Mouse (Mus musculus) megakaryocyte progenitor cell, adult 5-6 weeks (primary cell): ENCODE measurements around the gene Isy1. TPM values are rescaled to one million over a fixed set of nuclear protein-coding genes. Genes with fewer than 3 reads are reported as not detected.

ENCODE experiments used
- ATAC-seq: replicated peaks from 2 replicates; pipeline ENCODE4 v1.8.0; 2016; ENCODE audit warnings: mild to moderate bottlenecking, moderate TSS enrichment, inconsistent platforms; ENCODE audit not compliant: poor library complexity
- total RNA-seq, 2 experiments: library from RNA; stranded (forward) in 1 of 2; stranded (reverse) in 1 of 2; fragments of 157-497, 149-512 nt in 1 of 2; fragments of 200-1000 nt in 1 of 2; gene quantifications; 2 replicates each; pipeline versions ENCODE4 v1.2.3 to v1.2.4; 2015 to 2017

Gene Isy1
- total RNA-seq (2015) (27.8 and 32.1 TPM in 2 replicates), total RNA-seq (2017) (115 and 136 TPM in 2 replicates)

DNA sequence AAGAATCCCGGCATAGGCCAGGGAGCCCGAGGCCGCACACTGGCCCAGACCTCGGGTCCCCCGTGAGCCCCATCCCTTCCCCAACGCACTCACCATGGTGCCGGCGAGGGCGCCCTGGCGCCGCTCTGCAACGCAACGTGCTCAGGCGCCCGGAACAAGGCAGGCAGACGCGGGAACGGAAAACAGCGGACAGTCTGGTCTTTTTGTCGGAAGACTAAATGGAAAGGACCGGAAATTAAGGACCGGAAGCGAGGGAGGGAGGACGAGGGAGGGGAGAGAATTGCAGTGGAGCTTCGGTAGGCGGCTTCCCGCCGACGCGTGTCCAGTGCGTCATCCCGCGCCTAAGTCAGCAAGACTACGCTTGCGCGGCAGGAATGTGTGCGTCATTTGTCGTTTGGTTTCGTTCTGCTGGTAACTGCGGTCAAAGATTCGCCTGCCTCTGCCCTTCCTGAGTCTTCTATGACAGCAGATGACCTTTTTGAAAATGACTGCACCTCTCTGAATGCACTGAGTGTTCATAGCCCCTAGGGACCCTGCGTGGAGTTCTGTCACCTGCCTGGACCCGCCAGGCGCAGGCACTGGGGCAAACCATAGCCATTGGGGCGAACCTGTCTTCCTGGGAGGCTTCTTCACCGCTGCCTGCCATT lies at the start of gene Isy1:
TSS of gene Isy1 (minus strand) at position 248 of the 647 bp plus-strand sequence.
- ATAC-seq: peak; percentile 91

DNA sequence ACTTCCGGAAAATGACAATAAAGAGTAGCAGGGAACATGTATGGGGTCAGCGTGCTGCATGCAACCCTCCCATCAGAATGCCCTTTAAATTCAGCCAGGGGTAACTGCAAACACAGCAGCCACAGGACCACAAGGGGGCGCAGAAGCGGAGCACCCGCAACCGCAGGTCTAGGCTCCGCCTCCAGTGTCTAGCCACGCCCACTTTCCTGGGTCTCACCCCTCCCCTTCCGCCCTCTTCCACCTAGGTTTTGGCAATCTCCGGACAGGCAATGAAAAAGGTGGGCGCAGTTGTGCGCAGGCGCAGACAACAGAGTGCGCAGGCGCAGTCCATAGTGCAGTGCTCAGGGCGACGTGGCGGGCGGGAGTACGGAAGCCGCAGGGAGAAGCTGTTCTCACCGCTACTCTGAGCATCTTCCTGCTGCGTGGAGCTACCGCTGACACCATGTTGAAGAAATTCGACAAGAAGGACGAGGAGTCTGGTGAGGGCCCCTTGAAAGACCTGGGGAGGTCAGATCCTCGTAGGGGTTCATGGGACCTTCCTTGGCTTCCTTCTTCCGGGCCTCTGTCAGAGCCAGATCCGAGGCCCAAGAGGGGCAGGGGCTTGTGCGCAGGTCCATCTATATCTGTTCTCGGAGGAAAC lies 49.1 kb upstream of the Isy1 start, which contains the start of gene Copg1:
TSS of gene Copg1 (plus strand) at position 221 of the 640 bp plus-strand sequence.
- peak; percentile 98 for ATAC-seq

DNA sequence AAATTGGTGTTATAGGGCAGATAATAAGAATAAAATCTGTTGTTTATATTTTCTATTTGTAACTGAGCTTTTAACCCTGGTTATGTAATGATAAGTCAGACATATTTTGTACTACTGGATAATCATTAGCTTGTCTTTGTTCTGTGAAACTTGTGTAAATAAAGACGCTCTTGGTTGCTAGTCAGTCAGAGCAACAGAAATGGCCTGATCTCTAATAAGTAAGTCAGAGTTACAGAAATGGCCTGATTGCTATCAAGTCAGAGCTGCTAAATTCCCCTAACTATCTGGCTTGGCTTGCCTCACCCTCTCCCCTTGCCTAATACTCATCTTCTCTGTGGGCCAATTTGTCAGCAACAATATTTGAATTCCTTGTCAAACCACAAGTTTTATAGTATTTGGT lies 48.1 kb upstream of the Isy1 start:
- ATAC-seq: no peak

DNA sequence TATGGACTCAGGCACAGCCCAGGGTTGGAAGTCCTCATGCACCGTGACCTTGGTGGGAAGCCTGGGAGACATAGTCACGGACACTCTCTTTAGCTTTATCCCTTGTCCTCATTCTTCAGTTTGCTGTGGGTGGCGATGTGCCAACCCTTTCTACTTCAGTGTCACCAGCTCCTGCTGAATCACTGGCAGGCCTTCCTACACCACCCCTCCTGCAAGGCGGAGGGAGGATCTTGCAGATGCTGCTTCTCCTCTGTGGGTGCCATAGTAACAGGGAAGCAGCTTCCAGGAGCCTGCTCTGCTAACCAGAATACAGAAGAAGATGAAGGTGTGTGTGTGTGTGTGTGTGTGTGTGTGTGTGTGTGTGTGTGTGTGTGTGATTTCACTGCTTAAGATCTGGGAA lies 44.2 kb upstream of the Isy1 start:
- peak; percentile 59 for ATAC-seq

DNA sequence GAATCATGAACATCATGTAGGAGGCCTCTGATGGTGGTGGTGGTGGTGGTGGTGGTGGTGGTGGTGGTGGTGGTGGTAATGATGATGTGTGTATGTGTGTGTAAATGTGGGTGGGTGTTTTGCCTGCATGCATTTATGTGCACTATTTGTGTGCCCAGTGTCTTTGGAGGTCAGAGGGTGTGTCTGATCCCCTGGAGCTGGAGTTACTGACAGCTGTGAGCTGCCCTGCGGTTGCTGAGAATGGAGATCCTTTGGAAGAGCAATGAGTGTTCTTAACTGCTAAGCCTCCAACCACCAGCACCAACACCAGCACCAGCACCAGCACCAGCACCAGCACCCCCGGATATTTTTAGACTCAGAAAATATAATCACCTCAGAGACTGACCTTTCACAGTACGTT lies 43.6 kb upstream of the Isy1 start:
- no peak for ATAC-seq

DNA sequence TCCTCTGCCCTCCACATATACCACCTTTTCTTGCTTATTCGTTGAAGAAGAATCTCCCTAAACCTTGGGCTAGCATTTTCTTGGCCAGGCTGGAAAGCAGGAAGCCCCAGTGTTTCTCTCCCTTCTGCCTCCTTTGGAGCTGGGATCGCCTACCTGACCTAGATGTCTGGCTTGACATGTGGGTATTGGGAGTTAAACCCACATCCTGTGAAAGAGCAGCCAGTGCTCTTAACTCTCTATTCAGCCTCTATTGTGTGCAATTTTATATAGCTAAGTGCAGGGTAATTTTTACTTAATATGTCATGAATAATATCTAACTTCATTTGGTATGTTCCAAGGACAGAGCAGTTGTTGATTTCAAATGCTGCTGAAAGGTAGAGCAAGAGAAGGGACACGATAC lies 41.0 kb upstream of the Isy1 start:
- no peak for ATAC-seq

DNA sequence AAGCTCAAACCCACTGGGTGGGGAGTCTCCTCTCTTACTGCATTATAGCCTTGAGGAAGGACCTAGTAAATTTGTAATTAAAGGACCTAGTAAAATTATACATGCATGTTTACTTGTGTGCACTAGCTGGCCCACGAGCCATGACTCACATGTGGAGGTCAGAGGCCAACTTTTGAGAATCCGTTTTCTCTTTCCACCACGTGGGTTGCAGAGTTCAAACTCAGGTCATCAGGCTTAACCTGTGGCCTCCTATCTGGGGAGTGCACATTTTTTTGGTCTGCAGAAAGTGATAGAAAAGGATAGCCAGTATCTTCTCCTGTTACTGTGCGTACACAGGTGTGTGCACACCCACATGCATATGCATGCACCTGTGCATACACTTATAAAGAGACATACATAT lies 40.4 kb upstream of the Isy1 start:
- ATAC-seq: peak; percentile 43

DNA sequence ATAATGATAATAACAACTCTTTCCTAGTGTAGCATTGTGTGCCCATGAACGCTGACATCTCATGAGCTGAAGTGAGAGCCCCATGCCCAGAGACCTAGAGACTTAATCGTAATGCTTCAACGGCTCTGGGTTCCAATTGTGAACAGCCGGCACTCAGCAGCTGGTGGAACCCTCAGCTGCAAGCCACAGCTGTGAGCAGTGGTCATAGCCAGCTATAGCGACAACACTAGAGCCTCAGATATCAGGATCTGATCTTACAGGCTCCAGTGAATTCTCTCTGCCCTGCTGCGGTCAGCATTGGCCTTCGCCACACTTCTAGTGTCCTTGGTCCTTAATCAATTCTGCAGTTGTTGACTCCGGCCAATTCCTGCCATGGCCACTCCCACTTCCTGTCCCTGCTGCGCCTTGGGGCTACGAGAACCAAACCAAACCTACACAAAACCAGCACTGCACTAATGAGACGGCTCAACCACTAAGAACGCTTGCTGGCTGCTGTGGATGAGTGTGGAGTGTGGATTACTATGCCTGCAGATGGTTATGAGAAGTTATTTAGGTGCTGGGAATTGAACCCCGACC lies 37.6 kb upstream of the Isy1 start:
- ATAC-seq: peak; percentile 30; the same call in 1 of the 2 replicates

DNA sequence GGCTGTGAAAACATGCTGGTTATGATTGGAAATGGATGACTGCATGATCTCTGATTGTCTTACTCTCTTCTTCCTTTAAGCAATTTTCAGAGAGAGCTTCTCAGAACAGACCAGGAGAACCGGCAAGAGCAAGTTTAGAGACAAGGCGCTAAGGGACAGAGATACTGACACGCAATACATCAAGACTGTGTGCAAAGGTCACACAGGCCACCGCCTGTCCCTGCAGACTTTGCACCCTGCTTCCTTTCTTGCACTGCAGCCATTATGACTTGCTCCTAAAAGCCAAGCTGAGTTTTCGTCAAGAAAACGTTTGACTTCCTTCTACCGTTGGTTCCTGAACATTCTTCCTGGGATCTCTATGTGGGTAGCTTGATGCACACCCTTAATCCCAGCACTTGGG lies 37.0 kb upstream of the Isy1 start:
- ATAC-seq: no peak

DNA sequence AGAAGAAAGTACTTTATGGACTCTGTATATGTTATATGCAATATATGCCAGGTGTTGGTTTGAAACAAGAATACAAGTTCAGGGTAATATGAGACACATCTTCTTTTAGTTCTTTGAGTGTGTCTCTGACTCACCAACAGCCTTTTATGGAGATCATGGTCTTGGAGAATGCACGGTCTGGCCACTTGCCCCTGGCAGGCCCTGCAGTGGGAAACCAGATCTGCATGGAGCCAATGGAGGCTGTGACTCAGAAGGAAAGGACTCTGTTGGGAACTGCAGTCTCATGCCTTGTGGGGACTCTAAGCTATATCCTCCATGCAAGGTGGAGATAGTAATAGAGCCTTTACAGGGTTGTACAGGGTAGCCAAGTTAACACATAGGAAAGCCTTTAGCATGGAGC lies 36.5 kb upstream of the Isy1 start:
- no peak for ATAC-seq

DNA sequence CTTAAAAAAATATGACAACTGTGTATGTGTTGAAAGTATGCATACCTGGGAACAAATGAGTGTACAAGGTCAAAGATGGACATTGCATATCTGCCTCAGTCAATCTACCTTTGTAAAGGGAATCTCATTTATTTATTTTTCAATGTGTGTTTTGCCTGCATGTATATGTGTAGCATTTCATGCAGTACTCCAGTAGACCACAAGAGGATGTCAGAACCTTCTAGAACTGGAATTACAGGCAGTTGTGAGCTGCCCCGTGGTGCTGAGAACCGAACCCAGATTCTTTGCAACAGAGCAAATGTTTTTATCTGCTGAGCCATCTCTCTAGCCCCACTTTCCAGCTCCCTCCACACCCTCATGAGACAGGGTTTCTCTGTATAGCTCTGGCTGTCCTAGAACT lies 35.4 kb upstream of the Isy1 start:
- no peak for ATAC-seq

DNA sequence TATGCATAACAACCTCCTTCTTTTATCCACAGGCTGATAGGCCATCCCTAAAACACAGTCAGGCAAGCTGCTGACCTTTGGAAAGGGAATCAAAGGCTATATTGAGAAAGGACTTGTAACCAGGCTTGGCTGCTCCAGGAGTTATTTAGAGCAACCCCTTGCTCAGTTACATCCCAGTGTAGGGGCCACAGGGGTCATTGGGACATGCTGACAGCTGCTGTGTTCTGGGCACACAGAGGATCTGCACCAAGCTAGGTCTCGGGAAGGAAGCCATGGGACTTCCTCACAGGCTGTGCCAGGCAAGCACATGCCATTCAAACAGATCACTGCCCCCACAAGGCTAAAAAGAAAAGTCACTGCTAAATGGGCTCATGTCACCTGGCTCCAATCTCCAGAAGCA lies 34.5 kb upstream of the Isy1 start:
- ATAC-seq: no peak

DNA sequence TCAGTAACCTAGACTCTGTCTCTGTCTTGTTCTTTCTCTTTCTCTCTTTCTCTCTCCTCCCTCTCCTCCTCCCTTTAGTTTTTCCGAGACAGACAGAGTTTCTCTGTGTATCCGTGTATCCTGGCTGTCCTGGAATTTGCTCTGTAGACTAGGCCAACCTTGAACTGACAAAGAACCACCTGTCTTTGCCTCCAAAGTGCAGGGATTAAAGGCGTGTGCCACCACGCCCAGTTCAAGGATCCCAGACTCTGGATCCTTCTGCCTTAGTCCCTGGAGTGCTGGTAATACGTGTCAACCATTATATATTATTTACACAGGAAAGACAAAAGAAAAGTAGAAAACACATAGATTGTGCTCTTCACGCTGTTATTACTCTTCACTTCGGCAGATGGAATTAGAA lies 32.6 kb upstream of the Isy1 start:
- no peak for ATAC-seq

DNA sequence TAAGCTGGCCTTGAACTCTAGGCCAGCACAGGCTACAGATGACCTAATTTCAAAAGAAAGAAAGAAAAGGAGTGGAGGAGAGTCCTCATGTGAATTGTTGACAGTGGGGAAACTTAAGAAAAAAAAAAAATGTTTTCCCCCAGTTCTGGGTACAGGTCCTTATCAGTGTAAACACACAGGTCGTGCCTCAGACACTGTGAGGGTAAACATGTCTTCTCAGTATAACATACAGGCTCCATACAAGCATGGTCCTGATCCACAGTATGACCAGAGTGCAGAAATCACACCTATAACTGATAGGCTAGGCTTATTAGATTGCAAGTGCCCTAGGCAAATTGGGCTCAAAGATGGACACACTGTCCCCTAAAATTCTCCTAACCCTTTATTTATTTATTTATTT lies 31.8 kb upstream of the Isy1 start:
- no peak for ATAC-seq

DNA sequence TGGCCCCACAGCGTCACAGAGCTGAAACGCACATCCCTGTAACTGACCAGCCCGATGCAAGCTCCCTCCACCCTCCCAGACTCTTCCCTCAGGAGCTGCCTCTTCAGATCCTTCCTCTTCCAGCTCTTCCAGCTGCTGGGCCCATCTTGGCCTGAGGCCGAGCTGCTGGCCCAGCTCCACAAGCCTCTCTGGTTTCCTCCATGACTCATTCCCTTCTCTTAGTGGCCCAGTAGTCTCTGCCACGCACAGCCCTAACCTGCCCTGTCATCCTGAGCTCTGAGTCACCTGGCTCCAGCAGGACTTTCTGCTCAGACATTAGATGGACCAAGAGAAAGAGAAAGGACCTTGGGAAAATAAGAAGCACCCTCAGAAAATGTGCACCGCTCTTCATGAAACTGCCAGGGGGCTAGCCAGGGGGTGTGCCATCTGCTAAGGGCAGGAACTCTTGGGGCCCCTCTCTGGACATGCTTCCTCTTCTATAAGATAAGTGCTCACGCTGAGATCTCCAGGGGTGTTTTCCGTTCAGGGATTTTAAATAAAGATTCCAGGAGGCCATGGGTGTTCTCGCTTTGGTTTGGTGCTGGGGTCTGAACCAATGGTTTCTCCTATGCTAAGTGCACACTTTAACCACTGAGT lies 30.4 kb upstream of the Isy1 start:
- ATAC-seq: peak; percentile 64

DNA sequence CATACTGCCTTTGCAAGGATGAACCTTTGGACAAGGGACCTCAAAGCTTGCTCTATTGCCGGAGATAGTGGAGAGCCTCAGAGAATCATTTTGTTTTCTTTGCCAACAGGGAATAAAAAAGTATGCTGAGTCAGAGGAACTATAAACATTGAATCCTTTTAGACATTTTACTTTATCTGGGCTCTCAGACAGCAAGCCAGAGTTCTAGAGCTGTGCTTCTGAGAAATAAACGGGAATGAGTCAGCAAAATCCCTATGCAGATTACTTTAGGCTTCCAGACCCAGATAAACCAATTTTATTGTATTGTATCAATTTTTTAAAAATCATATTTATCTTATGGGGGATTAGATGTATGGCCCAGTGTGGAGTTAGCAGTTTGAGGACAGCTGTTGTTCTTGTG lies 28.7 kb upstream of the Isy1 start:
- peak; percentile 65 for ATAC-seq

DNA sequence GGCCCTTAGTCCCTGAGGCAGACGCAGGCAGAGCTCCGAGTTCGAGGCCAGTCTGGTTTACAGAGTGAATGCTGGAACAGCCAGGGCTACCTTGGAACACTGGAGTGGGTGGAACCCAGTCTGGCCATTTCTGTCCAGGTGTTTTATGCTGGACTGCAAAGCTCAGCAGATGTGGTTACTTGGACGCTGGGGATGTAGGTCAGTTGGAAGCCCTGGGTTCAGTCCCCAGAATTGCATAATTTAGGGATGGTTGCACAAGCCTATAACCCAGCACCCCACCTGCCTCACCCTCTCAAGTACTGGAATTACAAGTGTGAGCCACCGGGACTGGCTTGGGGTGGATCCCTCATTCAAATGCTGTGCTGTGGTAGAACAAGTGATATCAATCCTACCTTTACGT lies 27.6 kb upstream of the Isy1 start:
- ATAC-seq: no peak

DNA sequence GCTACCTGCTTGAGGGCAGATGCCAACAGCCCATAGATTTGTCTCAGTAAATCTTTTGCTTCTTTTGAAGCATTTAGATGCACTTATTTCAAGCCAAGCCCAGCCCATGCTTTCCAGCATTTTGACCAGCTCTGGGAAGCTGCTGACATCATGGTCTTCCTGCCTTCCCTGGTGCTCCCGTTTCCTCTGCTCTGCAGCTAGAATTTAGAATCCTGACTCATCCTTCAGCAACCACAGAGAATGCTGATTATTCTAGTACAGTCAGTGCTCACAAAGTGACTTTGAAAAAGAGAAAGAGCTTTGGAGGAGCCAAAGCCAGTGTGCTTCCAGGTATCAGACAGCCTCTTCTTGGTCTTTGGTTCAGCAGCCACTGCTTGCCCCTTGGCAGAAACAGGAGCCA lies 18.5 kb upstream of the Isy1 start:
- ATAC-seq: no peak

DNA sequence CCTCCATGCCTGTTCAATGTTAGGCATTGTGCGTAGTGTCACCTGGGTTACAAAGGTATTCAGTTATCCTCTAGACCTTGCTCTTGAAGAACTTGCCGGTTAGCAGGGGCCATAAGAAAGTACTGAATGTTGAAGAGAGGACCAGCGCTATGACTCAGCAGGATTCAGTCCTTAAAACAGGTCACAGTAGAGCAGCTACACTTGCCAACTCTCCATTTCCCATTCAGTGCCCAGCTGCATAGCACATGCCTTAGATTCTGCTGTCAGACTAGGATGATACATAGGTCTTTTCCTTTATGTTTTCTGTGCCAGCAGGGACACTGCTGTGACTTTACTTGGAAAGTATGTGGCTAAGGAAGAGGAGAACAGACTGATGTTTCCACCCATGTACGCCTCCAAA lies 14.8 kb upstream of the Isy1 start:
- no peak for ATAC-seq

DNA sequence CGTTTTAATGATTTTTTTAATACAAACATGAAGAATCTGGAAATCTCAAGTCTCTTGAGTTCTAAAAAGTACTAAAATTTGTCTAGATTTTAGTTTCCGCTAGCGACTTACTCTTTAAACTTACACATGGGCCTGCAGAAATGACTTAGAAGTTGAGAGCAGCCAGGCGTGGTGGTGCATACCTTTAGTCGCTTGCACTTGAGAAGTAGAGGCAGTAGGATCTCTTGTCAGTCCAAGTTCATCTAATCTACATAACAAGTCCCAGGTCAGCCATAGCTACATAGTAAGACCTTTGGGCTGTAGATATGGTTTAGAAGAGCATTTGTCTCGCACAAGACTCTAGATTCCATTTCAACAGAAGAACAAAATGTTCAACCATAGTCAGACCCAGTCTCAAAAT lies 13.3 kb upstream of the Isy1 start:
- ATAC-seq: no peak

DNA sequence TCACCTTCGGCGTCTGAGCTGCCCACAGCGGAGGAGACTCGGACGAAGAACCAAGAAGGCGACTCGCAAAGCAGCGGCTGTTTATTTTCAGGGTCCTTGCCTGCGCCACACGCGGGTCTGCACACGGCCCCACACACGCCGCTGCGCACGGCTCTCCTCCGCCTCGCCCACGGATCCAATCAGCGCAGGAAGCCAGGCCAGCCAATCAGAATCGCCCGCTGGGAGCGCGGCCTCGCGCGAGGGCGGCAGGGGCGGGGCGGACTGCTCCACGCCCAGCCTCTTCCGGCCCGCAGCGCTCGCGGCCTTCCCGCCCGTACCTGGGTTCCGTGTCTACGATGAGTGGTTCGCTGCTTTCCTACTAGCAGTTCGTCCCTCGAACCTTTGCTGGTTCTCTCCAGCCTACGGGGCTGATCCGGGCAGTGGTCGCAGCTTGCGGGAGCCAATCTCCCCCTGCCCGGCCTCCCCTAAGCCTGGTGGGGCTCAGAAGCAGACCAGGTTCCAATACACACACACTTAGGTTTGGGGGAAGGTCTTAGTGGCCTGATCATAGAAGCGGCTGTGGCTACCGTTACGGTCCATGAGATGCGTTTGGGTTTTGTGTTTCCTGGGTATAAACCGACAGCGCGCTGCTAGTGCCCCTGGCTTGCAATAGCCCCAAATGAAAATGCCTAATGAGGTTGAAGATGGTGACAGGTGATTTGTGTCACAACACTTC lies 12.5 kb upstream of the Isy1 start, which contains the start of gene Cnbp:
TSS of gene Cnbp (minus strand) at position 207 of the 715 bp plus-strand sequence.
- ATAC-seq: peak; percentile 95
